Mouse (Mus musculus) neural tube, postnatal 0 days (tissue): ENCODE data around the gene Nfe2l3. TPM values are rescaled to one million over a fixed set of nuclear protein-coding genes. Genes with fewer than 3 reads are reported as not detected.

Experiments
- polyA plus RNA-seq: library from polyadenylated mRNA; unstranded; fragments of >200 nt; fragmentation: Nextera tagmentation; extraction: Ambion mirVana; gene quantifications from 2 replicates; pipeline ENCODE4 v1.2.1, GENCODE M21; 2015

Nfe2l3 gene
- polyA plus RNA-seq: 3.6 and 5.0 TPM in 2 replicates

GRCm38 (mm10) chr6:51432535-51433397 is at the start of gene Nfe2l3:
TSS of gene Nfe2l3 (plus strand) at chr6:51432670.

GRCm38 (mm10) chr6:51469715-51470310 is 37.3 kb downstream of the Nfe2l3 start, which contains the start of gene Hnrnpa2b1:
TSS of gene Hnrnpa2b1 (minus strand) at chr6:51469894.

GRCm38 (mm10) chr6:51470311-51471178 is 38.1 kb downstream of the Nfe2l3 start, which contains the start of gene Cbx3:
TSS of gene Cbx3 (plus strand) at chr6:51470360.

Other genes with a start within 250 kb of the Nfe2l3 start
- gene Hnrnpa2b1, start 37.2 kb downstream of the Nfe2l3 start, polyA plus RNA-seq: 713 and 815 TPM in 2 replicates
- gene Cbx3, start 37.7 kb downstream of the Nfe2l3 start, polyA plus RNA-seq: 313 and 315 TPM in 2 replicates
- 67.8 and 77.8 TPM in 2 replicates for gene Snx10, start 91.2 kb downstream of the Nfe2l3 start, polyA plus RNA-seq